Mouse (Mus musculus): ENCODE measurements around the gene 1700029H14Rik.

1700029H14Rik gene

GRCm38 (mm10) chr8:13504894-13505674 is 57.2 kb downstream of the 1700029H14Rik start:
- no peak for DNase-seq (ENCODE audit: low spot score)

GRCm38 (mm10) chr8:13503936-13504606 is 58.2 kb downstream of the 1700029H14Rik start:
- DNase-seq (ENCODE audit: low spot score), result no peak

GRCm38 (mm10) chr8:13501221-13501620 is 61.0 kb downstream of the 1700029H14Rik start:
- DNase-seq (ENCODE audit: low spot score), result no peak

Data from ovary, postnatal 10 days (tissue).